Mouse (Mus musculus) macrophage (primary cell): ENCODE measurements around the gene Ipmk. TPM values are rescaled to one million over a fixed set of nuclear protein-coding genes. Genes with fewer than 3 reads are reported as not detected.
"Not testable (repeated sequence)": the region's sequence is repeated elsewhere in the genome, so short reads cannot be mapped to it uniquely, and the experiment has no call there.

Experiments
- H3K27ac ChIP-seq: fragments of 350-480 bp; formaldehyde crosslinking; 2 replicates; pipeline ENCODE4 v1.9.0; 2021
- H3K36me3 ChIP-seq: fragments of 350-480 bp; formaldehyde crosslinking; 2 replicates; pipeline ENCODE4 v1.9.0; 2021; ENCODE audit errors: inconsistent target
- H3K4me3 ChIP-seq: fragments of 350-480 bp; formaldehyde crosslinking; 2 replicates; pipeline ENCODE4 v1.9.0; 2021; ENCODE audit errors: inconsistent target
- H3K79me2 ChIP-seq: fragments of 350-480 bp; formaldehyde crosslinking; 2 replicates; pipeline ENCODE4 v1.9.0; 2021; ENCODE audit errors: inconsistent target
- WGBS: methylation state at CpG from one replicate; pipeline ENCODE4 v1.1.7; 2026; ENCODE audit warnings: inconsistent platforms; ENCODE audit not compliant: missing documents; 5-methylcytosine and 5-hydroxymethylcytosine counted together
- polyA plus RNA-seq: library from polyadenylated mRNA; stranded (reverse); fragments of 250-400 nt; gene quantifications from 3 replicates; pipeline ENCODE4 v1.2.4, GENCODE M21; 2018; ENCODE audit warnings: inconsistent platforms

Ipmk gene
- polyA plus RNA-seq, 1 experiment from 2014 or later, result 15.1 TPM

GRCm38 (mm10) chr10:71455355-71455754, 107.8 kb downstream of the Ipmk start:
- Histone ChIP-seq H3K36me3 (no peaks in the 10 kb centered on the region), H3K4me3 (no peak overlapping the region), H3K27ac (no peak overlapping the region), H3K79me2 (no peaks in the 10 kb centered on the region)
- WGBS, result 77% methylated on average over 3 of the region's 3 CpGs

GRCm38 (mm10) chr10:71462371-71462770, 114.8 kb downstream of the Ipmk start:
- H3K79me2 ChIP-seq, H3K4me3 ChIP-seq, H3K27ac ChIP-seq, H3K36me3 ChIP-seq: not testable (repeated sequence)
- 92% methylated on average over 12 of the region's 13 CpGs for WGBS

- Histone ChIP-seq H3K79me2 (no peaks in the 10 kb centered on the region), H3K36me3 (no peaks in the 10 kb centered on the region), H3K27ac (no peak overlapping the region), H3K4me3 (no peak overlapping the region)
- 91% methylated on average over 6 of the region's 6 CpGs for WGBS
Observed at GRCm38 (mm10) chr10:71464417-71464816, 116.9 kb downstream of the Ipmk start.

- H3K79me2 ChIP-seq, result no peaks in the 10 kb centered on the region
- WGBS, result 93% methylated on average over 3 of the region's 3 CpGs
- no peak overlapping the region for H3K27ac ChIP-seq
- no peaks in the 10 kb centered on the region for H3K36me3 ChIP-seq
- H3K4me3 ChIP-seq, result no peak overlapping the region
Observed at GRCm38 (mm10) chr10:71468315-71468714, 120.8 kb downstream of the Ipmk start.

GRCm38 (mm10) chr10:71469751-71470150, 122.2 kb downstream of the Ipmk start:
- Histone ChIP-seq H3K36me3 (no peaks in the 10 kb centered on the region), H3K79me2 (no peaks in the 10 kb centered on the region), H3K4me3 (no peak overlapping the region), H3K27ac (no peak overlapping the region)
- WGBS, result 74% methylated on average over 12 of the region's 13 CpGs

- Histone ChIP-seq H3K36me3 (no peaks in the 10 kb centered on the region), H3K79me2 (no peaks in the 10 kb centered on the region), H3K27ac (no peak overlapping the region), H3K4me3 (no peak overlapping the region)
- 73% methylated on average over 6 of the region's 6 CpGs for WGBS
Observed at GRCm38 (mm10) chr10:71472033-71472432, 124.5 kb downstream of the Ipmk start.

- H3K4me3 ChIP-seq, result no peak overlapping the region
- H3K79me2 ChIP-seq, result no peaks in the 10 kb centered on the region
- no peak overlapping the region for H3K27ac ChIP-seq
- WGBS, result 90% methylated on average over 13 of the region's 13 CpGs
- no peaks in the 10 kb centered on the region for H3K36me3 ChIP-seq
Observed at GRCm38 (mm10) chr10:71473590-71473989, 126.0 kb downstream of the Ipmk start.

GRCm38 (mm10) chr10:71476471-71477080, 129.0 kb downstream of the Ipmk start:
- 78% methylated on average over 7 of the region's 8 CpGs for whole genome bisulfite sequencing

GRCm38 (mm10) chr10:71477147-71477546, 129.6 kb downstream of the Ipmk start:
- Histone ChIP-seq H3K79me2 (no peaks in the 10 kb centered on the region), H3K36me3 (no peaks in the 10 kb centered on the region), H3K27ac (no peak overlapping the region), H3K4me3 (no peak overlapping the region)
- WGBS, result 45% methylated on average over 4 of the region's 4 CpGs

More at GRCm38 (mm10) chr10:71476471-71477080, 129.0 kb downstream of the Ipmk start:
- Histone ChIP-seq H3K4me3 (no peak overlapping the region), H3K27ac (no peak overlapping the region), H3K36me3 (no peaks in the 10 kb centered on the region), H3K79me2 (no peaks in the 10 kb centered on the region)

GRCm38 (mm10) chr10:71479700-71480325, 132.2 kb downstream of the Ipmk start:
- Histone ChIP-seq H3K27ac (no peak overlapping the region), H3K36me3 (no peaks in the 10 kb centered on the region), H3K79me2 (no peaks in the 10 kb centered on the region), H3K4me3 (no peak overlapping the region)
- WGBS, result 17% methylated on average over 5 of the region's 8 CpGs

Other genes starting within 250 kb of the Ipmk start
- gene Bicc1, start 188.1 kb upstream of the Ipmk start, polyA plus RNA-seq, result not detected in 3 replicates
- gene Tfam, start 109.5 kb upstream of the Ipmk start, polyA plus RNA-seq, result 22.4 to 46.9 TPM (median 28.1 TPM) in 3 replicates
- 32.3 to 62.9 TPM (median 34.0 TPM) in 3 replicates for gene Ube2d1, start 62.5 kb upstream of the Ipmk start, polyA plus RNA-seq
- gene Cisd1, start 2.8 kb upstream of the Ipmk start, polyA plus RNA-seq, result 12.0 to 43.0 TPM (median 19.5 TPM) in 3 replicates